Mouse (Mus musculus) heart, postnatal 0 days (tissue): ENCODE data around the gene Lmln.

Source experiments
- CTCF ChIP-seq: IDR thresholded peaks from 2 replicates; pipeline ENCODE4 v1.5.1; 2016; ENCODE audit warnings: antibody characterized with exemption, control low read depth, low read depth
- EP300 ChIP-seq: IDR thresholded peaks from 2 replicates; pipeline ENCODE4 v1.6.1; 2016; ENCODE audit warnings: antibody characterized with exemption, low read depth

DNA sequence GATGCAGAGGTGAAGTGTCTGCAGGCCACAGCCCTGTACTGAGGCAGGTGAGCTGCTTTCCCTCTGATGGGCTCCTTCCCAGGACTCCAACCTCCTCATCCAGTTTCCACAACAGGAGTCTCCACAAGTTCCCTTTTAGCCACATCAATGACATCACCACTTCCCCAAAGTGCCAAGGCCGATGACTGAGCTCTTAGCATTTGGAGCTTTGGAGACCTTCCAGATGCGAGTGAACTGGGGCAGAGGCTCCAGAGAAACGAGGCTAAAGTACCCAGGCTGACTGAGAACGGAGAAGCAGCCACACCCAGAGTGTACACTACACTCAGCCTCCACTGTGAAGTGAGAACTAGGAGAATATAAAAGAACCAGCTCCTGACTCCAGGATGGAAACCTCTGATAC, 68.4 kb downstream of the Lmln start:
- no peak for TF ChIP-seq CTCF
- no peak for TF ChIP-seq EP300
